8 mouse cellular contexts compared by ENCODE assay signal in genomic region chr1:34510575-34510981, GRCm38 (mm10). TPM values are rescaled to one million over a fixed set of nuclear protein-coding genes. Genes with fewer than 3 reads are reported as not detected.
A peak's percentile ranks its signal among the peaks of the same experiment; 100 is the strongest.
DNase-seq lines count a peak whose midpoint lies in the region; ATAC-seq lines count a peak whose summit lies in the region.

No protein-coding gene starts in this region.

- ATAC-seq in neural tube, embryonic 12.5 days (ENCODE audit: low FRiP score, low read depth) = 0 out of 2 replicates have a peak, but pooled peaks have one; percentile 9
- no peak for ATAC-seq in embryonic facial prominence, embryonic 15.5 days (ENCODE audit: insufficient number of reproducible peaks, low FRiP score, low TSS enrichment, low read depth)
- ATAC-seq in liver, embryonic 13.5 days (ENCODE audit: low read depth) = no peak

- H3K9ac ChIP-seq in neural tube, embryonic 12.5 days = no peak overlapping the region
- H3K9ac ChIP-seq in embryonic facial prominence, embryonic 15.5 days = no peak overlapping the region
- H3K9ac ChIP-seq in liver, embryonic 13.5 days = no peak overlapping the region

- intact Hi-C loops in left cerebral cortex, postnatal 25 days (cut with DNase I) = loop anchor here (5.0 kb wide), 1 partner anchor 87 kb away; no protein-coding TSS in a partner anchor

- no peaks in the 10 kb centered on the region for H3K36me3 ChIP-seq in neural tube, embryonic 12.5 days
- H3K36me3 ChIP-seq in embryonic facial prominence, embryonic 15.5 days = no peaks in the 10 kb centered on the region
- no peaks in the 10 kb centered on the region for H3K36me3 ChIP-seq in liver, embryonic 13.5 days

- H3K9me3 ChIP-seq in neural tube, embryonic 12.5 days = no peaks in the 10 kb centered on the region
- no peaks in the 10 kb centered on the region for H3K9me3 ChIP-seq in embryonic facial prominence, embryonic 15.5 days (replicated peaks)
- no peaks in the 10 kb centered on the region for H3K9me3 ChIP-seq in liver, embryonic 13.5 days (replicated peaks)

- no peak for DNase-seq in neural tube, embryonic 10.5 days (ENCODE audit: extremely low spot score, low spot score)
- no peak for DNase-seq in liver, embryonic 13.5 days
- DNase-seq in retina, postnatal 1 day = peak; percentile 23
- DNase-seq in adrenal gland, postnatal 14 days = no peak
- DNase-seq in layer of hippocampus, postnatal 25 days (ENCODE audit: extremely low spot score in 1 of 2, low spot score in 1 of 2) = no peak
- DNase-seq in left cerebral cortex, postnatal 25 days (ENCODE audit: low spot score in 2 of 2) = no peak

- H3K27ac ChIP-seq in neural tube, embryonic 12.5 days = no peak overlapping the region
- H3K27ac ChIP-seq in embryonic facial prominence, embryonic 15.5 days (replicated peaks) = no peak overlapping the region
- H3K27ac ChIP-seq in liver, embryonic 13.5 days = no peak overlapping the region

- H3K4me3 ChIP-seq in neural tube, embryonic 12.5 days = no peak overlapping the region
- H3K4me3 ChIP-seq in embryonic facial prominence, embryonic 15.5 days (replicated peaks) = no peak overlapping the region
- H3K4me3 ChIP-seq in liver, embryonic 13.5 days (replicated peaks) = 0 out of 2 replicates have a peak overlapping the region, but pooled peaks have one; percentile 16

- 10% methylated on average over 7 of the region's 7 CpGs for WGBS in neural tube, embryonic 12.5 days
- 2% methylated on average over 7 of the region's 7 CpGs for WGBS in embryonic facial prominence, embryonic 15.5 days
- 6% methylated on average over 7 of the region's 7 CpGs for WGBS in liver, embryonic 13.5 days (ENCODE audit: insufficient replicate concordance)

- H3K27me3 ChIP-seq in neural tube, embryonic 12.5 days (replicated peaks) = no peaks in the 10 kb centered on the region
- H3K27me3 ChIP-seq in embryonic facial prominence, embryonic 15.5 days = no peaks in the 10 kb centered on the region
- H3K27me3 ChIP-seq in liver, embryonic 13.5 days = no peaks in the 10 kb centered on the region

- peak overlapping the region; percentile 35 for H3K4me2 ChIP-seq in neural tube, embryonic 12.5 days (replicated peaks)
- H3K4me2 ChIP-seq in embryonic facial prominence, embryonic 15.5 days (replicated peaks) = peak overlapping the region; percentile 36
- peak overlapping the region; percentile 47 for H3K4me2 ChIP-seq in liver, embryonic 13.5 days

- H3K4me1 ChIP-seq in neural tube, embryonic 12.5 days = no peaks in the 10 kb centered on the region
- no peaks in the 10 kb centered on the region for H3K4me1 ChIP-seq in embryonic facial prominence, embryonic 15.5 days
- 0 out of 2 replicates have a peak, but pooled peaks cover 2% of the 10 kb centered on the region for H3K4me1 ChIP-seq in liver, embryonic 13.5 days (replicated peaks)

RNA-seq across cellular contexts. Expression of gene Prss39, which starts 12.4 kb away (rescaled TPM):
- polyA plus RNA-seq in neural tube, embryonic 12.5 days (2016; fragmentation: Nextera tagmentation; extraction: Ambion mirVana) = not detected in 2 replicates
- not detected in 2 replicates for polyA plus RNA-seq in embryonic facial prominence, embryonic 15.5 days (2015; fragmentation: Nextera tagmentation; extraction: Ambion mirVana)
- polyA plus RNA-seq in liver, embryonic 13.5 days (2015; fragmentation: Nextera tagmentation; extraction: Ambion mirVana) = not detected in 2 replicates
- not detected in 2 replicates for total RNA-seq in adrenal gland, postnatal 14 days (2021)
- not detected for total RNA-seq in layer of hippocampus, postnatal 25 days (2021)
- not detected for total RNA-seq in left cerebral cortex, postnatal 25 days (2021)

RNA-seq across cellular contexts. Expression of gene Cfc1, which starts 24.9 kb away (rescaled TPM):
- not detected in 2 replicates for polyA plus RNA-seq in neural tube, embryonic 12.5 days (2016; fragmentation: Nextera tagmentation; extraction: Ambion mirVana)
- polyA plus RNA-seq in embryonic facial prominence, embryonic 15.5 days (2015; fragmentation: Nextera tagmentation; extraction: Ambion mirVana) = 0.75 and 1.3 TPM in 2 replicates
- polyA plus RNA-seq in liver, embryonic 13.5 days (2015; fragmentation: Nextera tagmentation; extraction: Ambion mirVana) = not detected in 2 replicates
- not detected in 2 replicates for total RNA-seq in adrenal gland, postnatal 14 days (2021)
- total RNA-seq in layer of hippocampus, postnatal 25 days (2021) = not detected
- not detected for total RNA-seq in left cerebral cortex, postnatal 25 days (2021)

RNA-seq across cellular contexts. Expression of gene Prss40, which starts 50.2 kb away (rescaled TPM):
- not detected in 2 replicates for polyA plus RNA-seq in neural tube, embryonic 12.5 days (2016; fragmentation: Nextera tagmentation; extraction: Ambion mirVana)
- not detected in 2 replicates for polyA plus RNA-seq in embryonic facial prominence, embryonic 15.5 days (2015; fragmentation: Nextera tagmentation; extraction: Ambion mirVana)
- not detected in 2 replicates for polyA plus RNA-seq in liver, embryonic 13.5 days (2015; fragmentation: Nextera tagmentation; extraction: Ambion mirVana)
- not detected in 2 replicates for total RNA-seq in adrenal gland, postnatal 14 days (2021)
- not detected for total RNA-seq in layer of hippocampus, postnatal 25 days (2021)
- not detected for total RNA-seq in left cerebral cortex, postnatal 25 days (2021)

RNA-seq across cellular contexts. Expression of gene Ptpn18, which starts 51.0 kb away (rescaled TPM):
- polyA plus RNA-seq in neural tube, embryonic 12.5 days (2016; fragmentation: Nextera tagmentation; extraction: Ambion mirVana) = 5.2 and 7.7 TPM in 2 replicates
- polyA plus RNA-seq in embryonic facial prominence, embryonic 15.5 days (2015; fragmentation: Nextera tagmentation; extraction: Ambion mirVana) = 19.3 and 21.0 TPM in 2 replicates
- 14.4 and 16.9 TPM in 2 replicates for polyA plus RNA-seq in liver, embryonic 13.5 days (2015; fragmentation: Nextera tagmentation; extraction: Ambion mirVana)
- 3.6 and 15.3 TPM in 2 replicates for total RNA-seq in adrenal gland, postnatal 14 days (2021)
- total RNA-seq in layer of hippocampus, postnatal 25 days (2021) = 1 to 10 TPM; 4.3 to 5.6 TPM
- 1 to 10 TPM; 1.5 to 6.4 TPM for total RNA-seq in left cerebral cortex, postnatal 25 days (2021)
